Mouse (Mus musculus) liver, embryonic 14.5 days (tissue): ENCODE data around the gene Ppp1r36. TPM values are rescaled to one million over a fixed set of nuclear protein-coding genes. Genes with fewer than 3 reads are reported as not detected.

Source experiments
- ATAC-seq: fragments of 200-750 bp; cut with Nextera tagmentation; 2 replicates; pipeline ENCODE4 v1.8.0; 2017; ENCODE audit warnings: moderate number of reproducible peaks, mild to moderate bottlenecking, moderate library complexity; ENCODE audit not compliant: insufficient read depth
- DNase-seq, 3 experiments: peaks; one replicate each; pipeline ENCODE4 v3.0.0-alpha.2; 2012 to 2013; ENCODE audit warnings: low read depth in 3 of 3, low spot score in 3 of 3
- H3K27ac ChIP-seq: fragments of 300-500 bp; sonication (generic); 2 replicates; pipeline ENCODE4 v1.5.1; 2014; ENCODE audit warnings: moderate library complexity, mild to moderate bottlenecking, control low read depth, inconsistent platforms
- H3K27me3 ChIP-seq: fragments of 300-500 bp; sonication (generic); 2 replicates; pipeline ENCODE4 v1.6.1; 2014; ENCODE audit warnings: mild to moderate bottlenecking, low read length, moderate library complexity; ENCODE audit not compliant: control insufficient read depth, insufficient read depth
- H3K36me3 ChIP-seq: fragments of 300-500 bp; sonication (generic); replicated peaks from 2 replicates; pipeline ENCODE4 v1.6.1; 2014; ENCODE audit warnings: low read depth; ENCODE audit not compliant: control insufficient read depth, insufficient read depth
- H3K4me1 ChIP-seq, 2 experiments: fragments of 200-500 bp in 1 of 2; fragments of 300-500 bp in 1 of 2; sonication (generic) in 1 of 2; replicated peaks; 2 replicates each; pipeline ENCODE4 v1.6.1; 2012 to 2014; ENCODE audit warnings: antibody characterized with exemption in 1 of 2, inconsistent platforms in 1 of 2, low read length in 1 of 2; ENCODE audit not compliant: control insufficient read depth in 2 of 2, insufficient read depth in 2 of 2
- H3K4me2 ChIP-seq: fragments of 300-500 bp; sonication (generic); 2 replicates; pipeline ENCODE4 v1.6.1; 2014; ENCODE audit warnings: low read depth, mild to moderate bottlenecking, control low read depth, moderate library complexity
- H3K4me3 ChIP-seq, 2 experiments: fragments of 200-500 bp in 1 of 2; fragments of 300-500 bp in 1 of 2; sonication (generic) in 1 of 2; 2 replicates each; pipeline ENCODE4 v1.5.1; 2012 to 2014; ENCODE audit warnings: low read depth in 2 of 2, low read length in 2 of 2, mild to moderate bottlenecking in 2 of 2, control low read depth in 1 of 2, inconsistent platforms in 1 of 2, moderate library complexity in 1 of 2; ENCODE audit not compliant: insufficient read depth in 1 of 2
- H3K9ac ChIP-seq: fragments of 300-500 bp; sonication (generic); replicated peaks from 2 replicates; pipeline ENCODE4 v1.6.1; 2014; ENCODE audit warnings: mild to moderate bottlenecking, control low read depth, moderate library complexity
- H3K9me3 ChIP-seq: fragments of 300-500 bp; sonication (generic); 2 replicates; pipeline ENCODE4 v1.6.1; 2016; ENCODE audit warnings: low read length, mixed read lengths; ENCODE audit not compliant: control insufficient read depth
- CTCF ChIP-seq: IDR thresholded peaks from 2 replicates; pipeline ENCODE4 v1.5.1; 2016; ENCODE audit warnings: antibody characterized with exemption, low read depth, control low read depth
- EP300 ChIP-seq: IDR thresholded peaks from 2 replicates; pipeline ENCODE4 v1.6.1; 2016; ENCODE audit warnings: antibody characterized with exemption, low read depth
- WGBS: fragments of 180-500 bp; shearing (Covaris S2); extraction: QIAGEN DNeasy Blood & Tissue Kit; methylation state at CpG from one replicate; pipeline ENCODE4 v1.1.7; 2014; ENCODE audit not compliant: insufficient replicate concordance; 5-methylcytosine and 5-hydroxymethylcytosine counted together
- polyA plus RNA-seq, 2 experiments: library from polyadenylated mRNA; depleted of rRNA in 1 of 2; stranded (reverse) in 1 of 2; unstranded in 1 of 2; fragments of >200 nt; fragmentation: Nextera tagmentation in 1 of 2; extraction: Ambion mirVana in 1 of 2; gene quantifications; 2 replicates each; pipeline versions ENCODE4 v1.2.1 to v1.2.3; 2012 to 2014

Ppp1r36 gene
- polyA plus RNA-seq, 2 experiments = 0.04 TPM; not detected in 1

- no peak overlapping the region for H3K4me2 ChIP-seq
- H3K36me3 ChIP-seq = no peaks in the 10 kb centered on the region
- H3K27me3 ChIP-seq = no peaks in the 10 kb centered on the region
- H3K27ac ChIP-seq = no peak overlapping the region
- 7% methylated on average over 4 of the region's 4 CpGs for WGBS
- no peak for ATAC-seq
- no peaks in the 10 kb centered on the region for H3K9me3 ChIP-seq
- TF ChIP-seq CTCF (peak; percentile 69), EP300 (no peak)
- DNase-seq = peak; percentile 17 to 33 (median 23)
- 0 out of 4 replicates have a peak, but pooled peaks cover 0 to 2% of the 10 kb centered on the region in 2 experiments for H3K4me1 ChIP-seq
- H3K4me3 ChIP-seq = no peak overlapping the region
- no peak overlapping the region for H3K9ac ChIP-seq
Measured at GRCm38 (mm10) chr12:76472046-76472445, 54.7 kb downstream of the Ppp1r36 start.

GRCm38 (mm10) chr12:76473562-76474245 lies 56.4 kb downstream of the Ppp1r36 start:
- Histone ChIP-seq H3K27ac (no peak overlapping the region), H3K9me3 (no peaks in the 10 kb centered on the region), H3K9ac (no peak overlapping the region), H3K4me2 (no peak overlapping the region), H3K27me3 (no peaks in the 10 kb centered on the region), H3K4me3 (no peak overlapping the region), H3K4me1 (0 out of 4 replicates have a peak, but pooled peaks cover 0 to 2% of the 10 kb centered on the region in 2 experiments), H3K36me3 (no peaks in the 10 kb centered on the region)
- DNase-seq (no peak), ATAC-seq (no peak)
- WGBS = 46% methylated on average over 10 of the region's 10 CpGs
- TF ChIP-seq CTCF = no peak
- TF ChIP-seq EP300 = no peak

GRCm38 (mm10) chr12:76474246-76474583 lies 56.9 kb downstream of the Ppp1r36 start:
- Histone ChIP-seq H3K27ac (no peak overlapping the region), H3K4me2 (no peak overlapping the region), H3K4me3 (no peak overlapping the region), H3K36me3 (no peaks in the 10 kb centered on the region), H3K9me3 (no peaks in the 10 kb centered on the region), H3K9ac (no peak overlapping the region), H3K27me3 (no peaks in the 10 kb centered on the region), H3K4me1 (0 out of 4 replicates have a peak, but pooled peaks cover 0 to 2% of the 10 kb centered on the region in 2 experiments)
- ATAC-seq (no peak), DNase-seq (no peak)
- TF ChIP-seq EP300 = no peak
- no peak for TF ChIP-seq CTCF
- 44% methylated on average over 8 of the region's 8 CpGs for WGBS

GRCm38 (mm10) chr12:76474802-76475201 lies 57.5 kb downstream of the Ppp1r36 start:
- 19% methylated on average over 2 of the region's 2 CpGs for WGBS
- no peaks in the 10 kb centered on the region for H3K36me3 ChIP-seq
- 0 out of 4 replicates have a peak, but pooled peaks cover 0 to 2% of the 10 kb centered on the region in 2 experiments for H3K4me1 ChIP-seq
- no peaks in the 10 kb centered on the region for H3K27me3 ChIP-seq
- no peak overlapping the region for H3K27ac ChIP-seq
- ATAC-seq (no peak), DNase-seq (no peak)
- H3K4me3 ChIP-seq = no peak overlapping the region
- TF ChIP-seq CTCF (no peak), EP300 (no peak)
- no peak overlapping the region for H3K4me2 ChIP-seq
- no peaks in the 10 kb centered on the region for H3K9me3 ChIP-seq
- no peak overlapping the region for H3K9ac ChIP-seq

GRCm38 (mm10) chr12:76476146-76476545 lies 58.8 kb downstream of the Ppp1r36 start:
- H3K4me3 ChIP-seq = no peak overlapping the region
- no peak overlapping the region for H3K4me2 ChIP-seq
- H3K27ac ChIP-seq = no peak overlapping the region
- ATAC-seq (no peak), DNase-seq (no peak)
- H3K4me1 ChIP-seq = 0 out of 4 replicates have a peak, but pooled peaks cover 0 to 2% of the 10 kb centered on the region in 2 experiments
- no peaks in the 10 kb centered on the region for H3K9me3 ChIP-seq
- H3K36me3 ChIP-seq = no peaks in the 10 kb centered on the region
- TF ChIP-seq EP300 (no peak), CTCF (no peak)
- WGBS = 74% methylated on average over 1 of the region's 1 CpGs
- H3K9ac ChIP-seq = no peak overlapping the region
- H3K27me3 ChIP-seq = no peaks in the 10 kb centered on the region
